Mouse (Mus musculus) cerebellum, adult 18-20 months (tissue): Measurements from ENCODE around the gene Zfp827.
A peak's percentile ranks its signal among the peaks of the same experiment; 100 is the strongest.

Source experiments
- DNase-seq, 2 experiments: peaks; one replicate each; pipeline ENCODE4 v3.0.0; 2021

Zfp827 gene

GRCm38 (mm10) chr8:79027977-79028487, at the start of gene Zfp827:
Gene Zfp827 (plus strand): TSS chr8:79028437.
- peak; percentile 69 to 75 for DNase-seq

- DNase-seq: no peak
Measured at GRCm38 (mm10) chr8:79004341-79004740, 23.9 kb upstream of the Zfp827 start.

GRCm38 (mm10) chr8:79015061-79015460, 13.2 kb upstream of the Zfp827 start:
- no peak for DNase-seq

GRCm38 (mm10) chr8:79016076-79016475, 12.2 kb upstream of the Zfp827 start:
- no peak for DNase-seq

GRCm38 (mm10) chr8:79016583-79016982, 11.7 kb upstream of the Zfp827 start:
- DNase-seq: no peak

- DNase-seq: no peak
Measured at GRCm38 (mm10) chr8:79023922-79024321, 4.3 kb upstream of the Zfp827 start.

GRCm38 (mm10) chr8:79027319-79027718, 918 bp upstream of the Zfp827 start:
- DNase-seq: no peak

GRCm38 (mm10) chr8:79028541-79029395, 531 bp downstream of the Zfp827 start:
- DNase-seq: peak in 1 of 2 experiments; percentile 51

GRCm38 (mm10) chr8:79029396-79030325, 1.4 kb downstream of the Zfp827 start:
- DNase-seq: peak; percentile 58 to 79

GRCm38 (mm10) chr8:79030326-79031265, 2.4 kb downstream of the Zfp827 start:
- peak; percentile 62 to 66 for DNase-seq

- no peak for DNase-seq
Measured at GRCm38 (mm10) chr8:79037532-79037931, 9.3 kb downstream of the Zfp827 start.

- peak; percentile 17 to 32 for DNase-seq
Measured at GRCm38 (mm10) chr8:79037991-79038390, 9.8 kb downstream of the Zfp827 start.

GRCm38 (mm10) chr8:79041429-79041828, 13.2 kb downstream of the Zfp827 start:
- no peak for DNase-seq

- DNase-seq: no peak
Measured at GRCm38 (mm10) chr8:79042252-79042651, 14.0 kb downstream of the Zfp827 start.

- no peak for DNase-seq
Measured at GRCm38 (mm10) chr8:79044673-79045072, 16.4 kb downstream of the Zfp827 start.

GRCm38 (mm10) chr8:79046659-79047058, 18.4 kb downstream of the Zfp827 start:
- no peak for DNase-seq

GRCm38 (mm10) chr8:79048388-79049005, 20.3 kb downstream of the Zfp827 start:
- no peak for DNase-seq

GRCm38 (mm10) chr8:79054222-79054621, 26.0 kb downstream of the Zfp827 start:
- no peak for DNase-seq

- peak in 1 of 2 experiments; percentile 30 for DNase-seq
Measured at GRCm38 (mm10) chr8:79057179-79057578, 28.9 kb downstream of the Zfp827 start.

- DNase-seq: no peak
Measured at GRCm38 (mm10) chr8:79059361-79059760, 31.1 kb downstream of the Zfp827 start.

- DNase-seq: no peak
Measured at GRCm38 (mm10) chr8:79060013-79060609, 31.9 kb downstream of the Zfp827 start.
